In the genomic region with DNA sequence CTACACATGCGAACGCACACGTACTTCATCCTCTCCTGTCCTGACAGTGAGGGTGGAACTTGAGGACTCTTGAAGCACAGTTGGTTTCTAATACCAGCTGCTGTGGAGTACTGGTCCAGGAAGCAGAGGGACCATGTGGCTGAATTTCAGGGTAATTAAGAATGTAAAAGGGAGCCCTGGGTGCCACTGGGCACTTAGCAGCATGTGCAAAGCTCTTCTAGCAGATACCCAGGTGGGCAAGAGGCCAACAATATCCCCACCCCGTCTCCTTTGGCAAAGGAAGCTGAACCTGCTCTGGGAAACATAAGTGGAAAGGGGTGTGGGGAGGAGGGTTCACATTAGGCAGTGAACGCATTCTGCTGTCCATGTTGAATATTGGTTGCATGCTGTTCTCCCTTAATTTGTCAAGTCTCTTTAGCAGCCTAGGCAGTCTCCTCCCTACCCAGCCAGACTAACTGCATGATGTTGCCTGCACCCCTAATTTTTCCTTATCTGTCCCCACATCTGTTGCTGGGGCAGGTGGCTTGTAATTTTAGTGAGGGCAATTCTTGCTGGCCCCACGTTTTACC, we compare ENCODE assay signal across 18 mouse cellular contexts.
DNase-seq lines count a peak whose midpoint lies in the region; ATAC-seq lines count a peak whose summit lies in the region.
"Had no signal": no experiment of that assay in that cellular context is flagged by ENCODE, and none has a peak within 500 bp of the region (broad histone marks: within the 10 kb centered on the region; RNA-seq: fewer than 3 reads in every experiment).

No protein-coding gene starts in this region.

- no peak overlapping the region for H3K4me2 ChIP-seq in midbrain, embryonic 14.5 days (ENCODE audit: low read length)
- H3K4me2 ChIP-seq in midbrain, embryonic 13.5 days (replicated peaks), result no peak overlapping the region
- no peak overlapping the region for H3K4me2 ChIP-seq in hindbrain, embryonic 15.5 days
- H3K4me2 ChIP-seq: embryonic facial prominence, embryonic 13.5 days; intestine, embryonic 15.5 days; liver, embryonic 12.5 days; lung, embryonic 15.5 days had no signal

- H3K27me3 ChIP-seq in midbrain, embryonic 14.5 days (ENCODE audit: control insufficient read depth, insufficient read depth, low read length), result no peaks in the 10 kb centered on the region
- no peaks in the 10 kb centered on the region for H3K27me3 ChIP-seq in midbrain, embryonic 13.5 days
- no peaks in the 10 kb centered on the region for H3K27me3 ChIP-seq in hindbrain, embryonic 15.5 days
- H3K27me3 ChIP-seq: embryonic facial prominence, embryonic 13.5 days; intestine, embryonic 15.5 days; liver, embryonic 12.5 days; lung, embryonic 15.5 days had no signal

- ATAC-seq in midbrain, embryonic 14.5 days (ENCODE audit: low FRiP score, low TSS enrichment), result no peak
- no peak for ATAC-seq in midbrain, embryonic 13.5 days
- peak; percentile 72; the same call in 1 of the 2 replicates for ATAC-seq in hindbrain, embryonic 15.5 days (ENCODE audit: low FRiP score, low read depth)
- ATAC-seq: CD4-positive, CD25-positive, alpha-beta regulatory T cell, adult 4 months; intestine, embryonic 15.5 days; liver, embryonic 12.5 days had no signal

- no peak overlapping the region for H3K27ac ChIP-seq in midbrain, embryonic 14.5 days (replicated peaks; ENCODE audit: low read depth, low read length)
- H3K27ac ChIP-seq in midbrain, embryonic 13.5 days, result no peak overlapping the region
- H3K27ac ChIP-seq in hindbrain, embryonic 15.5 days (replicated peaks), result no peak overlapping the region
- H3K27ac ChIP-seq: embryonic facial prominence, embryonic 13.5 days; gastrocnemius, adult 2 months; intestine, embryonic 15.5 days; liver, embryonic 12.5 days; lung, embryonic 15.5 days had no signal

- DNase-seq in cerebellum, postnatal 10 days, result peak; percentile 88 to 93
- no peak for DNase-seq in cerebellum, postnatal 25 days
- peak; percentile 46 for DNase-seq in heart, postnatal 4 days
- DNase-seq in heart, adult 9 months (ENCODE audit: low spot score in 2 of 2), result no peak
- DNase-seq in midbrain, embryonic 14.5 days, result peak; percentile 51
- no peak for DNase-seq in left cerebral cortex, adult 9 months (ENCODE audit: low spot score in 2 of 2)
- DNase-seq: gastrocnemius, adult 2 months; heart, postnatal 14 days; retina, postnatal 1 day; thymus, postnatal 4 days had no signal

- H3K4me1 ChIP-seq in midbrain, embryonic 14.5 days (ENCODE audit: control insufficient read depth, insufficient read depth, low read length), result peaks cover 8% of the 10 kb centered on the region; the same call in 1 of the 2 replicates
- peaks cover 3% of the 10 kb centered on the region; the same call in 1 of the 2 replicates for H3K4me1 ChIP-seq in midbrain, embryonic 13.5 days (replicated peaks)
- H3K4me1 ChIP-seq in hindbrain, embryonic 15.5 days (replicated peaks), result peaks cover 7% of the 10 kb centered on the region
- H3K4me1 ChIP-seq: intestine, embryonic 15.5 days; liver, embryonic 12.5 days had no signal

- no peak overlapping the region for H3K4me3 ChIP-seq in midbrain, embryonic 14.5 days (replicated peaks; ENCODE audit: low read depth, low read length)
- H3K4me3 ChIP-seq in midbrain, embryonic 13.5 days (replicated peaks), result no peak overlapping the region
- no peak overlapping the region for H3K4me3 ChIP-seq in hindbrain, embryonic 15.5 days
- H3K4me3 ChIP-seq: embryonic facial prominence, embryonic 13.5 days; gastrocnemius, adult 2 months; intestine, embryonic 15.5 days; liver, embryonic 12.5 days; lung, embryonic 15.5 days had no signal

- H3K9me3 ChIP-seq in midbrain, embryonic 14.5 days (ENCODE audit: control insufficient read depth, low read length), result no peaks in the 10 kb centered on the region
- H3K9me3 ChIP-seq in midbrain, embryonic 13.5 days, result no peaks in the 10 kb centered on the region
- H3K9me3 ChIP-seq in hindbrain, embryonic 15.5 days, result no peaks in the 10 kb centered on the region
- H3K9me3 ChIP-seq: embryonic facial prominence, embryonic 13.5 days; G1E; intestine, embryonic 15.5 days; liver, embryonic 12.5 days; lung, embryonic 15.5 days had no signal

- WGBS in midbrain, embryonic 14.5 days, result 72% methylated on average over 6 of the region's 6 CpGs
- WGBS in midbrain, embryonic 13.5 days, result 74% methylated on average over 6 of the region's 6 CpGs
- 57% methylated on average over 6 of the region's 6 CpGs for WGBS in hindbrain, embryonic 15.5 days

- no peak overlapping the region for H3K9ac ChIP-seq in midbrain, embryonic 14.5 days (replicated peaks; ENCODE audit: low read length)
- no peak overlapping the region for H3K9ac ChIP-seq in midbrain, embryonic 13.5 days (replicated peaks)
- no peak overlapping the region for H3K9ac ChIP-seq in hindbrain, embryonic 15.5 days
- H3K9ac ChIP-seq: embryonic facial prominence, embryonic 13.5 days; intestine, embryonic 15.5 days; liver, embryonic 12.5 days; lung, embryonic 15.5 days had no signal

- H3K36me3 ChIP-seq in midbrain, embryonic 14.5 days (ENCODE audit: control insufficient read depth, insufficient read depth, low read length), result no peaks in the 10 kb centered on the region
- H3K36me3 ChIP-seq in midbrain, embryonic 13.5 days, result no peaks in the 10 kb centered on the region
- H3K36me3 ChIP-seq in hindbrain, embryonic 15.5 days, result no peaks in the 10 kb centered on the region
- H3K36me3 ChIP-seq: embryonic facial prominence, embryonic 13.5 days; G1E; intestine, embryonic 15.5 days; liver, embryonic 12.5 days; lung, embryonic 15.5 days had no signal

Comparison
In these comparisons a context has a peak if more than half of its experiments do, and no peak if none do; other contexts are left out.
1. DNase-seq: peak in cerebellum, postnatal 10 days (2 of 2), heart, postnatal 4 days (single experiment) and midbrain, embryonic 14.5 days (single experiment); none in cerebellum, postnatal 25 days (0 of 2), heart, adult 9 months (0 of 2) and left cerebral cortex, adult 9 months (0 of 2).